Mouse (Mus musculus): ENCODE results near the gene Trpc4ap.
"Not testable (repeated sequence)": the region's sequence is repeated elsewhere in the genome, so short reads cannot be mapped to it uniquely, and the experiment has no call there.

DNA sequence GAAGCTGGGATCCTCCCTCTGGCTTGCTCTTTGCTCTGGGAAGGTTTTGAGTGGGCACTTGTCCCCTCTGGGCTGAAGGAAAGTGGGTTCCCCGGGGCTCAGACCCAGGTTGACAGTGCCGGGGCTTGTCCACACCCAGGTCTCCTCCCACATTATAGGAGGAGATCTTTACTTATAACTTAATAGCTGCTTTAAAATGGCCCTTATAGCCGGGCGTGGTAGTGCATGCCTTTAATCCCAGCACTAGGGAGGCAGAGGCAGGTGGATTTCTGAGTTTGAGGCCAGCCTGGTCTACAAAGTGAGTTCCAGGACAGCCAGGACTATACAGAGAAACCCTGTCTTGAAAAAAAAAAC is 87.0 kb downstream of the Trpc4ap start:
- not testable (repeated sequence) for TF ChIP-seq POLR2A (IDR thresholded peaks at IDR 0.05; ENCODE audit: extremely low read depth, insufficient read depth, low read length); CTCF (IDR thresholded peaks at IDR 0.05; ENCODE audit: low read depth, low read length)
